Mouse (Mus musculus) cerebellum, adult 2 months (tissue): ENCODE results near the gene Ccm2l.

ENCODE experiments used
- CTCF ChIP-seq: fragments of 200-500 bp; IDR thresholded peaks from 2 replicates; pipeline ENCODE4 v1.5.1; 2011; ENCODE audit warnings: low read depth, mild to moderate bottlenecking, control low read depth, low read length, moderate library complexity, borderline replicate concordance; ENCODE audit not compliant: insufficient read depth
- POLR2A ChIP-seq: fragments of 200-500 bp; IDR thresholded peaks from 2 replicates; pipeline ENCODE4 v1.6.1; 2011; ENCODE audit warnings: low read length, control low read depth, borderline replicate concordance; ENCODE audit not compliant: insufficient read depth

- TF ChIP-seq POLR2A (no peak), CTCF (no peak)
Observed at GRCm38 (mm10) chr2:153090551-153091165, 24.9 kb downstream of the Ccm2l start.
